Mouse (Mus musculus): ENCODE data around the gene Adgrd1. TPM values are rescaled to one million over a fixed set of nuclear protein-coding genes. Genes with fewer than 3 reads are reported as not detected.

Gene Adgrd1
- total RNA-seq (2021), result 1 to 10 TPM; 2.1 to 2.9 TPM
- long read RNA-seq, experiment 1, partial matches to known transcripts, result 1 of 2 reads
- long read RNA-seq, experiment 1, other reads (novel, unspliced or antisense), result 1 of 2 reads
- long read RNA-seq, experiment 2, partial matches to known transcripts, result 1 of 1 reads
- long read RNA-seq, experiment 2, other reads (novel, unspliced or antisense), result 0 of 1 reads

GRCm38 (mm10) chr5:129096511-129096910 is at the start of gene Adgrd1:
Adgrd1 (plus strand) TSS chr5:129096750.
- DNase-seq (ENCODE audit: low spot score in 2 of 2), result no peak
- intact Hi-C loops (cut with DNase I), result no loop called here

- intact Hi-C loops (cut with DNase I), result no loop called here
- peak; percentile 79 to 82 for DNase-seq (ENCODE audit: low spot score in 2 of 2)
These were observed 47.2 kb upstream of the Adgrd1 start for GRCm38 (mm10) chr5:129049372-129049771.

GRCm38 (mm10) chr5:129051910-129052309 is 44.6 kb upstream of the Adgrd1 start:
- no peak for DNase-seq (ENCODE audit: low spot score in 2 of 2)
- intact Hi-C loops (cut with DNase I), result no loop called here

GRCm38 (mm10) chr5:129052636-129053355 is 43.8 kb upstream of the Adgrd1 start:
- no peak for DNase-seq (ENCODE audit: low spot score in 2 of 2)
- intact Hi-C loops (cut with DNase I), result no loop called here

- DNase-seq (ENCODE audit: low spot score in 2 of 2), result no peak
- intact Hi-C loops (cut with DNase I), result no loop called here
These were observed 41.8 kb upstream of the Adgrd1 start for GRCm38 (mm10) chr5:129054675-129055284.

GRCm38 (mm10) chr5:129059116-129059515 is 37.4 kb upstream of the Adgrd1 start:
- no peak for DNase-seq (ENCODE audit: low spot score in 2 of 2)
- intact Hi-C loops (cut with DNase I), result no loop called here

- peak; percentile 83 to 87 for DNase-seq (ENCODE audit: low spot score in 2 of 2)
- intact Hi-C loops (cut with DNase I), result loop anchor here (5.0 kb wide), 3 partner anchors 116 to 666 kb away; partner anchors contain the start of gene Nipsnap2
These were observed 35.0 kb upstream of the Adgrd1 start for GRCm38 (mm10) chr5:129061579-129061978.

GRCm38 (mm10) chr5:129063037-129063791 is 33.3 kb upstream of the Adgrd1 start:
- DNase-seq (ENCODE audit: low spot score in 2 of 2), result peak; percentile 84 to 87
- intact Hi-C loops (cut with DNase I), result loop anchor here (2.0 to 5.0 kb wide), 4 partner anchors 114 to 664 kb away; partner anchors contain the start of genes Mmp17 and Nipsnap2

GRCm38 (mm10) chr5:129063792-129064087 is 32.8 kb upstream of the Adgrd1 start:
- intact Hi-C loops (cut with DNase I), result loop anchor here (2.0 to 5.0 kb wide), 4 partner anchors 114 to 664 kb away; partner anchors contain the start of genes Mmp17 and Nipsnap2
- no peak for DNase-seq (ENCODE audit: low spot score in 2 of 2)

GRCm38 (mm10) chr5:129064186-129064585 is 32.4 kb upstream of the Adgrd1 start:
- intact Hi-C loops (cut with DNase I), result loop anchor here (5.0 kb wide), 3 partner anchors 113 to 663 kb away; partner anchors contain the start of gene Nipsnap2
- DNase-seq (ENCODE audit: low spot score in 2 of 2), result no peak

- no peak for DNase-seq (ENCODE audit: low spot score in 2 of 2)
- intact Hi-C loops (cut with DNase I), result loop anchor here (5.0 kb wide), 2 partner anchors 57 to 72 kb away; no protein-coding TSS in a partner anchor
These were observed 31.2 kb upstream of the Adgrd1 start for GRCm38 (mm10) chr5:129065301-129065700.

- no peak for DNase-seq (ENCODE audit: low spot score in 2 of 2)
- intact Hi-C loops (cut with DNase I), result loop anchor here (5.0 kb wide), 2 partner anchors 56 to 71 kb away; no protein-coding TSS in a partner anchor
These were observed 30.6 kb upstream of the Adgrd1 start for GRCm38 (mm10) chr5:129065946-129066345.

- no peak for DNase-seq (ENCODE audit: low spot score in 2 of 2)
- intact Hi-C loops (cut with DNase I), result loop anchor here (5.0 kb wide), 2 partner anchors 56 to 71 kb away; no protein-coding TSS in a partner anchor
These were observed 29.9 kb upstream of the Adgrd1 start for GRCm38 (mm10) chr5:129066541-129067230.

- DNase-seq (ENCODE audit: low spot score in 2 of 2), result no peak
- intact Hi-C loops (cut with DNase I), result loop anchor here (5.0 kb wide), 2 partner anchors 55 to 70 kb away; no protein-coding TSS in a partner anchor
These were observed 29.2 kb upstream of the Adgrd1 start for GRCm38 (mm10) chr5:129067231-129067834.

GRCm38 (mm10) chr5:129071761-129072280 is 24.7 kb upstream of the Adgrd1 start:
- DNase-seq (ENCODE audit: low spot score in 2 of 2), result no peak
- intact Hi-C loops (cut with DNase I), result no loop called here

- intact Hi-C loops (cut with DNase I), result no loop called here
- no peak for DNase-seq (ENCODE audit: low spot score in 2 of 2)
These were observed 23.1 kb upstream of the Adgrd1 start for GRCm38 (mm10) chr5:129073404-129073803.

GRCm38 (mm10) chr5:129076098-129076497 is 20.5 kb upstream of the Adgrd1 start:
- no peak for DNase-seq (ENCODE audit: low spot score in 2 of 2)
- intact Hi-C loops (cut with DNase I), result no loop called here

GRCm38 (mm10) chr5:129077240-129077639 is 19.3 kb upstream of the Adgrd1 start:
- intact Hi-C loops (cut with DNase I), result no loop called here
- DNase-seq (ENCODE audit: low spot score in 2 of 2), result no peak
